Mouse (Mus musculus) hindbrain, embryonic 12.5 days (tissue): ENCODE measurements at regions not wholly inside any gene's neighbourhood (a gene's known extent, or its start where the extent isn't known, plus 50 kb on each side); places are given as distances from the start of the nearest gene placed in this dataset.
"Not testable (repeated sequence)": the region's sequence is repeated elsewhere in the genome, so short reads cannot be mapped to it uniquely, and the experiment has no call there.

Source experiments
- ATAC-seq: fragments of 200-750 bp; cut with Nextera tagmentation; 2 replicates; pipeline ENCODE4 v1.8.0; 2017; ENCODE audit warnings: moderate TSS enrichment; ENCODE audit not compliant: low FRiP score
- H3K27ac ChIP-seq: fragments of 300-500 bp; sonication (generic); 2 replicates; pipeline ENCODE4 v1.5.1; 2016; ENCODE audit warnings: mild to moderate bottlenecking
- H3K27me3 ChIP-seq: fragments of 300-500 bp; sonication (generic); 2 replicates; pipeline ENCODE4 v1.6.1; 2016; ENCODE audit warnings: mild to moderate bottlenecking
- H3K36me3 ChIP-seq: fragments of 300-500 bp; sonication (generic); 2 replicates; pipeline ENCODE4 v1.6.1; 2016; ENCODE audit warnings: mild to moderate bottlenecking
- H3K4me1 ChIP-seq: fragments of 300-500 bp; sonication (generic); 2 replicates; pipeline ENCODE4 v1.6.1; 2016
- H3K4me2 ChIP-seq: fragments of 300-500 bp; sonication (generic); replicated peaks from 2 replicates; pipeline ENCODE4 v1.6.1; 2016; ENCODE audit warnings: mild to moderate bottlenecking
- H3K4me3 ChIP-seq: fragments of 300-500 bp; sonication (generic); 2 replicates; pipeline ENCODE4 v1.5.1; 2016; ENCODE audit warnings: mild to moderate bottlenecking
- H3K9ac ChIP-seq: fragments of 300-500 bp; sonication (generic); 2 replicates; pipeline ENCODE4 v1.6.1; 2016; ENCODE audit warnings: mild to moderate bottlenecking, moderate library complexity
- H3K9me3 ChIP-seq: fragments of 300-500 bp; sonication (generic); replicated peaks from 2 replicates; pipeline ENCODE4 v1.6.1; 2016; ENCODE audit warnings: mild to moderate bottlenecking
- WGBS: fragments of 180-500 bp; shearing (Covaris S2); methylation state at CpG from one replicate; pipeline ENCODE4 v1.1.7; 2016; 5-methylcytosine and 5-hydroxymethylcytosine counted together

GRCm38 (mm10) chr6:66414822-66415221, 120.4 kb upstream of the Mad2l1 start:
- no peak overlapping the region for H3K9ac ChIP-seq
- 0 out of 2 replicates have a peak overlapping the region, but pooled peaks have one; percentile 1 for H3K27ac ChIP-seq

GRCm38 (mm10) chr6:66419452-66420041, 115.6 kb upstream of the Mad2l1 start:
- peak; percentile 54; the same call in 1 of the 2 replicates for ATAC-seq

More at GRCm38 (mm10) chr6:66414822-66415221, 120.4 kb upstream of the Mad2l1 start:
- WGBS: 42% methylated on average over 4 of the region's 4 CpGs
- Histone ChIP-seq H3K9me3 (no peaks in the 10 kb centered on the region), H3K27me3 (no peaks in the 10 kb centered on the region), H3K4me3 (no peak overlapping the region), H3K4me1 (peaks cover 3% of the 10 kb centered on the region; the same call in 1 of the 2 replicates), H3K36me3 (no peaks in the 10 kb centered on the region), H3K4me2 (no peak overlapping the region)
- ATAC-seq: no peak

GRCm38 (mm10) chr6:66428370-66428769, 106.8 kb upstream of the Mad2l1 start:
- Histone ChIP-seq H3K4me3 (no peak overlapping the region), H3K27me3 (no peaks in the 10 kb centered on the region), H3K4me1 (no peaks in the 10 kb centered on the region), H3K9me3 (peaks cover 9% of the 10 kb centered on the region; the same call in 1 of the 2 replicates), H3K9ac (no peak overlapping the region), H3K4me2 (no peak overlapping the region), H3K36me3 (no peaks in the 10 kb centered on the region), H3K27ac (no peak overlapping the region)
- no peak for ATAC-seq
- WGBS: 66% methylated on average over 4 of the region's 4 CpGs

More at GRCm38 (mm10) chr6:66419452-66420041, 115.6 kb upstream of the Mad2l1 start:
- Histone ChIP-seq H3K4me3 (no peak overlapping the region), H3K4me1 (peaks cover 3% of the 10 kb centered on the region; the same call in 1 of the 2 replicates), H3K27me3 (no peaks in the 10 kb centered on the region), H3K4me2 (no peak overlapping the region), H3K27ac (no peak overlapping the region), H3K9me3 (no peaks in the 10 kb centered on the region), H3K9ac (no peak overlapping the region), H3K36me3 (no peaks in the 10 kb centered on the region)
- WGBS: 20% methylated on average over 7 of the region's 7 CpGs

GRCm38 (mm10) chr6:66450408-66450807, 84.8 kb upstream of the Mad2l1 start:
- not testable (repeated sequence) for H3K4me1 ChIP-seq, H3K27ac ChIP-seq, H3K4me3 ChIP-seq, H3K4me2 ChIP-seq, H3K9me3 ChIP-seq, H3K27me3 ChIP-seq, H3K9ac ChIP-seq, ATAC-seq, H3K36me3 ChIP-seq

- no peaks in the 10 kb centered on the region for H3K36me3 ChIP-seq
- no peak overlapping the region for H3K4me2 ChIP-seq
- peaks cover 4% of the 10 kb centered on the region for H3K4me1 ChIP-seq
- no peaks in the 10 kb centered on the region for H3K9me3 ChIP-seq
- H3K4me3 ChIP-seq: no peak overlapping the region
- H3K27me3 ChIP-seq: no peaks in the 10 kb centered on the region
- no peak overlapping the region for H3K9ac ChIP-seq
- H3K27ac ChIP-seq: 0 out of 2 replicates have a peak overlapping the region, but pooled peaks have one; percentile 30
- 32% methylated on average over 3 of the region's 3 CpGs for WGBS
- no peak for ATAC-seq
Observed at GRCm38 (mm10) chr6:66458172-66458571, 77.0 kb upstream of the Mad2l1 start.

GRCm38 (mm10) chr6:66464540-66464939, 70.7 kb upstream of the Mad2l1 start:
- Histone ChIP-seq H3K9me3 (no peaks in the 10 kb centered on the region), H3K4me1 (no peaks in the 10 kb centered on the region), H3K27ac (no peak overlapping the region), H3K9ac (no peak overlapping the region), H3K4me3 (no peak overlapping the region), H3K4me2 (no peak overlapping the region), H3K36me3 (no peaks in the 10 kb centered on the region), H3K27me3 (no peaks in the 10 kb centered on the region)
- peak; percentile 74 for ATAC-seq
- WGBS: 35% methylated on average over 4 of the region's 5 CpGs

- Histone ChIP-seq H3K4me1 (no peaks in the 10 kb centered on the region), H3K9me3 (no peaks in the 10 kb centered on the region), H3K27ac (0 out of 2 replicates have a peak overlapping the region, but pooled peaks have one; percentile 23), H3K9ac (no peak overlapping the region), H3K4me2 (no peak overlapping the region), H3K36me3 (no peaks in the 10 kb centered on the region), H3K27me3 (no peaks in the 10 kb centered on the region), H3K4me3 (no peak overlapping the region)
- 46% methylated on average over 11 of the region's 11 CpGs for WGBS
- ATAC-seq: peak; percentile 46; the same call in 1 of the 2 replicates
Observed at GRCm38 (mm10) chr6:66465137-66465853, 69.9 kb upstream of the Mad2l1 start.

- Histone ChIP-seq H3K9ac (no peak overlapping the region), H3K27ac (no peak overlapping the region), H3K36me3 (no peaks in the 10 kb centered on the region), H3K9me3 (no peaks in the 10 kb centered on the region), H3K27me3 (no peaks in the 10 kb centered on the region), H3K4me1 (no peaks in the 10 kb centered on the region), H3K4me2 (no peak overlapping the region), H3K4me3 (no peak overlapping the region)
- no peak for ATAC-seq
- WGBS: 39% methylated on average over 3 of the region's 3 CpGs
Observed at GRCm38 (mm10) chr6:66466757-66467156, 68.4 kb upstream of the Mad2l1 start.

- no peak; the same call in 1 of the 2 replicates for ATAC-seq
- no peak overlapping the region for H3K4me3 ChIP-seq
- H3K9me3 ChIP-seq: no peaks in the 10 kb centered on the region
- H3K4me1 ChIP-seq: no peaks in the 10 kb centered on the region
- H3K36me3 ChIP-seq: no peaks in the 10 kb centered on the region
- no peaks in the 10 kb centered on the region for H3K27me3 ChIP-seq
- H3K4me2 ChIP-seq: no peak overlapping the region
- 92% methylated on average over 4 of the region's 4 CpGs for WGBS
- H3K27ac ChIP-seq: no peak overlapping the region
- H3K9ac ChIP-seq: no peak overlapping the region
Observed at GRCm38 (mm10) chr6:66470627-66471249, 64.5 kb upstream of the Mad2l1 start.

GRCm38 (mm10) chr6:66471786-66472185, 63.4 kb upstream of the Mad2l1 start:
- ATAC-seq: no peak

GRCm38 (mm10) chr6:66472697-66473096, 62.5 kb upstream of the Mad2l1 start:
- Histone ChIP-seq H3K27me3 (no peaks in the 10 kb centered on the region), H3K9me3 (no peaks in the 10 kb centered on the region), H3K9ac (no peak overlapping the region), H3K4me2 (no peak overlapping the region), H3K27ac (no peak overlapping the region), H3K36me3 (no peaks in the 10 kb centered on the region), H3K4me3 (no peak overlapping the region), H3K4me1 (no peaks in the 10 kb centered on the region)
- no peak for ATAC-seq
- 88% methylated on average over 4 of the region's 4 CpGs for WGBS

More at GRCm38 (mm10) chr6:66471786-66472185, 63.4 kb upstream of the Mad2l1 start:
- Histone ChIP-seq H3K4me3 (no peak overlapping the region), H3K4me1 (no peaks in the 10 kb centered on the region), H3K36me3 (no peaks in the 10 kb centered on the region), H3K9me3 (no peaks in the 10 kb centered on the region), H3K9ac (no peak overlapping the region), H3K4me2 (no peak overlapping the region), H3K27me3 (no peaks in the 10 kb centered on the region), H3K27ac (no peak overlapping the region)
- 88% methylated on average over 3 of the region's 3 CpGs for WGBS

- no peaks in the 10 kb centered on the region for H3K27me3 ChIP-seq
- no peak overlapping the region for H3K9ac ChIP-seq
- H3K4me2 ChIP-seq: no peak overlapping the region
- no peak overlapping the region for H3K4me3 ChIP-seq
- no peaks in the 10 kb centered on the region for H3K36me3 ChIP-seq
- H3K9me3 ChIP-seq: no peaks in the 10 kb centered on the region
- ATAC-seq: no peak
- WGBS: 67% methylated on average over 5 of the region's 5 CpGs
- no peak overlapping the region for H3K27ac ChIP-seq
- H3K4me1 ChIP-seq: no peaks in the 10 kb centered on the region
Observed at GRCm38 (mm10) chr6:66477575-66477974, 57.6 kb upstream of the Mad2l1 start.
